Mouse (Mus musculus): ENCODE results near the gene Cer1.

- TF ChIP-seq CTCF (IDR thresholded peaks at IDR 0.05; ENCODE audit: low read depth) = no peak
- TF ChIP-seq EP300 (IDR thresholded peaks at IDR 0.05; ENCODE audit: low read depth) = no peak
Measured at GRCm38 (mm10) chr4:82880243-82880642, 4.7 kb downstream of the Cer1 start.

All from liver, embryonic 14.5 days (tissue).